Mouse (Mus musculus): ENCODE data around the gene Chn2.

The Chn2 gene

DNA sequence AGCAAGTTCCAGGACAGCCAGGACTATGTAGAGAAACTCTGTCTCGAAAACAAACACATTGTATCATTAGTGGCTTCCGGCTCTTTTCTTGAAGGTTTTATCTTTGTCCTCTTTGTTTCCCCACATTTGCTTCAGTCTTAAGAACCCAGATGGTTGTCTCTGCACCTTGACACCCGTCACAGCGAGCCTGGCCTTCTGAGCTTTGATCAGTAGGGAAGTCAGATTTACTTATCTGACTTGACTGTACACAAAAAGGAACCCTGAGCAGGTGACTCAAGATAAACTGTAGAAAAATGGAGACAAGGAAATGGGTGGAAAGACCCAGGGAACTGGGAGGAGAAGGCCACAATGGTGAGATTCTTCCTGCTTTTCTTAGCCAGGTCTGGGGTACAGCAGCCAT, 79.5 kb downstream of the Chn2 start:
- no peak for DNase-seq (ENCODE audit: low spot score)

DNA sequence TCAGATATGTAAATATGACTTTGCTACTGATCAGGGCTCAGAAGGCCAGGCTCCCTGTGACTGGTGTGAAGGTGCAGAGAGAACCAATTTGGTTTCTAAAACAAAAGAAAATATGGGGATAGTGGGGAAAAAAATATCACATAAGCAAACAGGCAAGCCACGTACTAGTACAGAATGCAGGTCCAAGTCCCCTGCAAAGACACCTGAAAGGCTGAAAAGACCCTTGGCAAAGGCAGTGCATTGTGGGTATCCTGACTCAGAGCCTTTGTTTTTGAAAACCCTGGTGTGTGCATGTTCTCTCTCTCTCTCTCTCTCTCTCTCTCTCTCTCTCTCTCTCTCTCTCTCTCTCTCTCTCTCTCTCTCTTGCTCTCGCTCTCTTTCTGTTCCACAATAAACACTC, 80.1 kb downstream of the Chn2 start:
- no peak for DNase-seq (ENCODE audit: low spot score)

DNA sequence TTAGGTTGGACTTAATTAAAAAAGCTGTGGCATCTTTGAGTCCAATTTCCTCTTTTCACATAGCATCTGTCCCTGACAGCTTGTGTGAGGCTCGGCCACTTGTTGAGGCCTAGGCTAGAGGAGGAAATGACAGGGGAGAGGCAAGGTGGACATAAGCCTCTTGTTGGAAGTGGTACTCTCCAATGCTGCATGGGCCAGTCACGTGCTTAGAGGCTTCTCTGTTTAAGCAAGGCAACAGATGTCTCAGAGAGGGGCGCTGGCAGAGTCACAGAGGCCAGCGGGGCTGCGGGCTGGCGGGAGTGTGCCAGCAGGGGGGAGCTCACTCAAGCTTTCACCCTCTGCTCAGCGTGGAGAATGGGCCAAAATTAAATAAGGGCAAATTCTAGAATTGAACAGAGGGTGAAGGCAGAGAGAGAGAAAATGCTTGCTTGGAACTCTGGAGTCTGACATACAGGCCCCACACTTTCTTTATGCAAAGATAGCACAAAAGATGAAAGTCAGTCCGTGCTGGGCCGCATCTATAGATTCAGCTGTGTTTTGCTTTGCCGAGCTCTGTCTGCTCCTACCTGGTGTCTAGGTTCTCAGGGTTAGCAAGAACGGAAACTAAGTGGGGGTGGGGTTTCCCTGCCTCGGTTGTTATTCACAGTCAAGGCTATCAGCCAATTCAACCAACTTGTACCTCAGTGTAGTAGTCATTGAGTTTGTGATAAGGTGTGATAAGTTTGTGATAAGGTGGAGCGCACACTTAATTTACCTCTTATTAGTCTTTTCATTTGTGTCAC, 80.7 kb downstream of the Chn2 start:
- DNase-seq (ENCODE audit: low spot score) = no peak

DNA sequence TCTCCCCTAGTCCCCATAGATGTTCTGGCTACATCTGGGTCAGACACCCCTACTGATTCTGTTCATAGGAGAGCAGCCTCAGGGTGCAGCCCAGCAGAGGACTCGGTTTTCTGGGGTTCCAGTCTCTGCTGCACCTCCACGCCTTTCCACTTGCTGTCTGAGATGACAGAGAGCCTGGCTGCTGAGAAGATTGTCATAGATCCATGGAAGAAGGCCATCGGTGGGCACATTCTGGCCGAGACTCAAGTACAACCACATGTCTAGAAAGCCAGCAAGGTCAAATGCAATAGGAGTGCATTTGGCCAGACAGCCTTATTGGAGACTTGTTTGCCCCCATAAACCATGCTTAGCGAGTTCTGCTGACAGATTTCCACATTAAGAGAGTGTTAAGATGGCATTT, 81.5 kb downstream of the Chn2 start:
- DNase-seq (ENCODE audit: low spot score) = no peak

DNA sequence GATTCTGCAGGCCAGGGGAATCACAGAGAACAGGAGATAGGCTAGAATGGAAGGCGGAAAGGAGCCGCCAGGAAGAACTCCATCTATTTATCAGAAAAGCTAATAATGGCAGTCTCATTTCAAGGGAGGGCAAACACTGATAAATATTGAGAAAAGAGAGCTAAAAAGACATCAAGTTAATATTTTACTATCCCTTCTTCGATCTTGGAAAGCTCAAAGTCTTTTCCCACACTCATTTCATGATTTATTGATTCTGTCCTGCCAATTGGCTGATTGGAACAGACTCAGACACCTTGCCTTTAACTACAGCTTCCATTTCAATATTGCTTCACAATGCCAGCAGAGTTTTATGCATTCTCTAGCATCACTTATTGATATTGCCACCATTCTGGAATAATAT, 85.2 kb downstream of the Chn2 start:
- no peak for DNase-seq (ENCODE audit: low spot score)

DNA sequence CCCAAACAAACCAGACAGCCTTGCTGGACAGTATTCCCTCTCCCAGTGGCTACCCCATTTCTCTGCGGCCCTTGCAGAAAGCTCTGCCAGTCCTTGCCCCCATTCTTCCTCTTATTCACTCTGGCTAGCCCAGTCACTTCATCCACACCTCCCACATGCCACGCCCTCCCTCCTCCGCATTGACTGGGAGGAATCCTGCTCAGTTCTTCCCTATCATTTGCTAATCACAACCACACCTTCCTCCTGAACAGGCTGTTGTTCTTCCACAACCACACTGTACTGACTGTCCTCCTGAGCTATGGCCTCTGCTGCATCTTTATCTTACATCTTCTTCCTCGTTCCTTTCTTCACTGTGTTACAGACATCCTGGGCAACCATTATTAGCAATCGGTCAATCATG, 86.2 kb downstream of the Chn2 start:
- DNase-seq (ENCODE audit: low spot score) = no peak

DNA sequence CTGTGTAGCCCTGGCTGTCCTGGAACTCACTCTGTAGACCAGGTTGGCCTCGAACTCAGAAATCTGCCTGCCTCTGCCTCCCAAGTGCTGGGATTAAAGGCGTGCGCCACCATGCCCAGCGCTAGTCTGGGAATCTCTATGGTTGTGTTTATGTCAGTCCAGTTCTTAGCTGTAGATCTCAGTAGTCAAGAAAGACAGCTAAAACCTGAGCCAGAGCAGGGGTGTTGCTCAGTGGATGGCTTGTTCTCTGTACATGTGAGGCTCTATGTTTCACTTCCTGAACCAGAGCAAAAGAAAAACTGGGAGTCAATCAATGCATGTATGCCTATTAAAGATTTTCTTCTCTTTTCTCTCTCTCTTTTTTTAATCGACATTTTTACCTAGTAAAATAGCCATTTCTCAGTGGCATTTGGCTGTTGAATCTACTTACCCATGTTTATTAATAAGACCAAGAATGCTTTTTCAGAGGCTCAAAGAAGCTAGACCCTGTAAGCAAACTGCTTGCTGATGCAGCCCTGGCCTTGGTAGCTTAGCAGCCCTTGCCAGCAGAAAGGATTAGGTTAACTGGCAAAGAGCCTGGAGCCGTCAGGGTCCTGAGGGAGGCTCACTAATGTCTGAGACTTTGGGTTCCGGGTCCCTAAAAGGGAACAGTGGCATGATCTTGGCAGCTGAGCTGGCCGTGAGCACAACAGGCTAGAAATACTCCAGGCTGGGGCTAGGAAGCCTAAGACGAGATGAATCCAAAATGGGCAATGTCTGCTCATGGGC, 87.1 kb downstream of the Chn2 start:
- DNase-seq (ENCODE audit: low spot score) = no peak

DNA sequence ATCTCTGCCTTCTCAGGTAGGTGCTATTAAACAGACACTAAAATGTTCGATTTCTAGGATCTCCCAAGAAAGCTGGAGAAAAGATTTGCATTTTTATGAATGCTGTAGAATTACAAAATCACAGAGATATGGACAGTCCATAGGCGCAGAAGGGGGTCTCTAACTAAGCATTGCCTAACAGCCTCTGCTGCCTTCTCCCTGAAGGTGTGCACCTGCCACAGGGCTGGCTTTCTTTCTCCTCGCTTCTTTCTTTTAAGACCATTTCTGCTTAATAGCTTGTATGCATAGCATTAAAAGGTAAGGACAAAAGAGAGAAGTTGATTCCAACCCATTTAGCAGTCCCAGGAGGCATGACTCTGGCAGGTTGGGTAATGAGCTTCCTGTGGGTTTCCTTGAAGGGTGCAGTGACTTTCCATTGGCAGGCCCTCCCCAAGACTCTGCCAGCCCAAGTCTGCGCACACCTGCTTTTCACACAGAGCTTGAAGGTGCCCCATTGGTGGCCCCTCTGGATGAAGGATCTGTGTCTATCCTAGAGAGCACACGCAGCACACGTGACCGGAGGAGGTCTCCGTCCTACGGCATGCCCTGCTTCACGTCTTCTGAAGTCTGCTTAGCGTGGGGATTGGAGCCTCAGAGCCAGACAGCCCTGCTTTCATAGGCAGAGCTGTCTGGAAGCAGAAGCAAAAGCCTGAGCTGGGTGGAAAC, 87.8 kb downstream of the Chn2 start:
- DNase-seq (ENCODE audit: low spot score) = no peak

DNA sequence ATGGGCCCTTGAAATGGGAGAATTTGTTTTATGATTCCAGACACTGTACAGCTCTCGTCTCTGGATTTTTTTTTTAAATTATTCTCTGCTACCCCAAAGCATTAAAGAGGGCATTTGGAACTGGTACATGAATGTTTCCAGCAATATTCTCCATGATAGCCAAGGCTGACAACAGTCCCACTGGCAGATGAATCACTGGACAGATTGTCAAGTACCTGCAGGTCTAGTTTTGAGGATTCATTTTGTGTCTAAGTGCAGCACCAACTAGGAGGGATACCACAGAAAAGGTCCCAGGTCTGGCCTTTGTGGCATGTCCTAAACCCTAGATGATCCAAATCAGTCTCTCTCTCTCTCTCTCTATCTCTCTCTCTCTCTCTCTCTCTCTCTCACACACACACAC, 89.3 kb downstream of the Chn2 start:
- no peak for DNase-seq (ENCODE audit: low spot score)

DNA sequence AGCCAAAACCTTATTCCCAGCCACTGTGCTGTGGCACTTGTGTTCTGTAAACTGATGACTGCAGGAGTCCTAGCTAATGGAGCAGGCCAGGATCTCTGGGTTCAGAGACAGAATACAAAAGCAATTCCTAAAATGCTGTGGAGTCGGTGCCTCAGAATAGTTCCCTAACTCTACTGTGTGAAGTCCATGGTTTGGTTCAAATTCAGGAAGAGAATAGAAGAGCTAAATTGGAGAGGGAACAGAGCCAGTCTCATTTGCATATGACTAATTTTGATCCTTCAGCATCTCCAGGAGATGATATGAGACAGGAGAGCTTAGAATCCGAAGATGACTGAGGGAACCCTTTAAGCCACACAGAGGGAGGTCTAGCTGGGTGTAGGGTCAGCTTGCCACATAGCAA, 90.2 kb downstream of the Chn2 start:
- DNase-seq (ENCODE audit: low spot score) = no peak

DNA sequence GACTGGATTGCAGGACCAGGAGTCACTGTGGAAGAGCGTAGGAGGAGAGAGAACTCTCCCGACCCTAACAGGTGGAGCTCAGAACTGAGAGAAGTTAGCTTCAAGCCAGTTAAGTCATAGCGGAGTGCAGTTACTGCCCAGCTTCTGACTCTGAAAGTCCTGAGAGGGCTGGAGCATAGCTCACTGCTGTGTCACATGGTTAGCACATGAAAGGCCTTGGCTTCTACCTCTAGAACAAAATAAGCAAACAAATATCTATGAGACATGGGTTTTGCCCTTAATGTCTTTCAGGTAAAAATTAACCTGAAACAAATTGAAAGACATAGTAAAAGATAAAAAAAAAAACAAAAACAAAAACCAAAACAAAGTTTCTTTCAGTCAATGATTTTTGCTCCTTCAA, 91.5 kb downstream of the Chn2 start:
- DNase-seq (ENCODE audit: low spot score) = no peak

DNA sequence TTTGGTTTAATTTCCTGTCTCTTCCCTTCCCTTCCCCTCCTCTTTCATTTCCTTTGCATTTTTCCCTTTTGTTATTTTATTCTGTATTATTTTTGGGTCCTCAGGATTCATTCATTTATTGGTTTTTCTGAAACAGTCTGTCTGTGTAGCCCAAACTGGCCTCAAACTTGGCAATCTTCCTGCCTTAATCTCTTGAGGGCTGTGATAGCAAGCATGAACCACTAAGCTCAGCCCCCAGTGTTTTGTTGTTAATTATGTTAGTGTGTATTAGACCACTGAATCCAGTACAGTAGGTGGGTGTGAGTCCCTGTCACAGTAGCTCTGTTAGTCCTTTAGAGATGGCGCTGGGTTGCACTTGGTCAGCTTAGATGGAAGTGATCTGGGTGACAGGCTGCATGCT, 93.2 kb downstream of the Chn2 start:
- no peak for DNase-seq (ENCODE audit: low spot score)

DNA sequence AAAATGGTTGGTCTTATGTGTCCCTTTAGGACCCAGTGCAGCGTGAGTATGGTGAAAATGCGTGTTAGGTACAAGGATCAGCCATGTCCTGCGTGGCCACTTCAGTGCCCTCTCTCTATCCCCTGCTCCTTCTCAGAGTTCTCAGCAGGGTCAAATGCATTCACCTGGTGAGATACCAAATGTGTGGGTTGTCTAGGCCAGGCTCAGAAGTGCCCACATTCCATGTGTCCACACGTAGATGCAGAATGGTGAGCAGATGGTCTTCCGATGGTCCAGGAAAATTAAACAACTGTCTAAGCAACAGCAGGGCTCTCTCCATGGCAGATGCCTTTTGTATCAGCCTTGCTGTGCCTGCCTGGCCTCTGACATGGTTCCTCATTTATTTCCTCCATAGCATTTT, 93.9 kb downstream of the Chn2 start:
- DNase-seq (ENCODE audit: low spot score) = no peak

DNA sequence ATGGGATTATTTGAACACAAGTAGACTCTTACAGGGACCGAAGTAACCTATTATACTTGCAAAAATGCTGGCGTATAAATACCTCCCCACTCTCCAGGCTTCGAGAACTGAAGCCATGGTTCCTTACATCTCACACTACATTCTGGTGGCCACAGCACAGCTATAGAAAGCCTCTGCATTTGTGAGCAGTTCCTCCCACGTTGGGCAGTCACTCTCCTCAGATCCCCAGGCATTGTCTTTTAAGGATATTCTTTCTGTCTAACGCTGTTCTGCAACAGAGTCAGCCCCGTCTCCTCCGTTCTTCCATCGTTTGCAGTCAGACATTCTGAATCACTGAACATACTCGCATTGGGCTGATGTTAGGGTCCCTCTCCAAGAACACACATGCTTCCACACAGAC, 98.8 kb downstream of the Chn2 start:
- DNase-seq (ENCODE audit: low spot score) = no peak

DNA sequence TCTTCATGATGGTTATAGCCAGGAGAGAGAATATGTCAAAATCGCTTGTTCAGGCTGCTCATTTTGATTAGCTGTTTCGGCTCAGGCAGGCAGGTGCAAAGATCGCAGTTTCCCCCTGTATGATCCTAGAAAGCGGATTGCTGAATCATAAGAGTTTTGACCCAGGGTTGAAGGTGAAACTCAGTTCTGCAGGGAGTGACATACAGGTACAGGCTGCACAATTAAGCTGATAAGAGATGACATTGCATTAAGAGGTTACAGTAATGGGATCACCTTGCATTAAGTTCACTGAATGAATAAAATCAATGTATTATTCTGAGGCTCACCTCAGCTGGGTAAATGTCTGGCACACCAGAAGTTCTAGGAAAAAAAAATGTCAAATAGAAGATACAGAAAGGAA, 101.1 kb downstream of the Chn2 start:
- no peak for DNase-seq (ENCODE audit: low spot score)

DNA sequence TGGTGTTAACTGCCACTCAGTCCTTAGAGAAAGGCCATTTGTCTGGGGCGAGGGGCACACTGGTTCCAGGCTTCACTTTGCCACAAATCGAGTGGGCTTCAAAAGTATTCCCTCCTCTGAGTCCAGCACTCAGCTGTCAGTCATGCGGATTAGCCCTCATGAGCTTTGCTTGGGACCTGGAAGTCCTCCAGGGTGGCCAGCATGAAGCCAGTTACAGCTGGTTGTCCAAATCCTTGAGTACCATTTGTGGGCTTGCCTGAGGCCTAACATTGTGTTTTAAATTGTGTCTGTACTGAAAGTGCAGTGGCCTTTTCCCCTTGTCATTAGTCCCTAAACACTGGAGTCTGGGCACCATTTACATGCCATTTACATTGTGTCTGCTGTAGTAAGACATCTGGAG, 101.8 kb downstream of the Chn2 start:
- DNase-seq (ENCODE audit: low spot score) = no peak

DNA sequence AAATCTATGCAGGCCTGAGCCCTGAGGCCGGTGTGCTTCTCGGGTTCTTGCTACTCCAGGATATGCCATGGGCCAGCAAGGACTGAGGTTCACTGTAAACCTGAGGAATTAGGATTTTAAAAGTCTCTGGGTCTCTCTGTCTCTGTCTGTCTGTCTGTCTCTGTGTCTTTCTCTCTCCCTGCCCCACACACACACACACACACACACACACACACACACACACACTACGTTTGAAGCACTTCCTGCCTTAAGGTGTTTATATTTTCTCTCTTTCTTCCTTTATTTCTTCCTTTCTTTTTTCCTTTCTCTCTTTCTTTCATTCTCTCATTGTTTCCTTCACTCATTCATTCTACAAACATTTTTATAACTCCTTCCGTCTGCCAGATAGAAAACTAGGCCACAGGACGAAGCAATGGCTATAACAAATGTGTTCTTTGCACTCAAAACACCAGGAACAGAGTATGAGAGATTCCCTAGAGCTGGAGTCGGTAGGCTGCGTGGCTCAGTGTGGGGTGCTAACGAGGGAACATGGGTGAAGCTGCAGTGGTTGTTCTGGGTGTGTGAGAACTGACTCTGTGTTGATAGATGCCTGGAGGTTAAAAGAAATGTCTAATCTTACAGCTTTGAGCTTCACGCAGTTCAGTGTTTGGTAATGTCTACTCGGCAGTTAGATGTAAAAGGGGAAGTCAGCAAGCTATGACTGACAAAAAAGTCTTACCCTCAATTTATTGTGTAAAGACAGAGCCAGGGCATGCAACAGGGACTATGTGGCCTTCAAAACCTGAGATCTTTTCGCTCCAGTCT, 103.7 kb downstream of the Chn2 start:
- no peak for DNase-seq (ENCODE audit: low spot score)

DNA sequence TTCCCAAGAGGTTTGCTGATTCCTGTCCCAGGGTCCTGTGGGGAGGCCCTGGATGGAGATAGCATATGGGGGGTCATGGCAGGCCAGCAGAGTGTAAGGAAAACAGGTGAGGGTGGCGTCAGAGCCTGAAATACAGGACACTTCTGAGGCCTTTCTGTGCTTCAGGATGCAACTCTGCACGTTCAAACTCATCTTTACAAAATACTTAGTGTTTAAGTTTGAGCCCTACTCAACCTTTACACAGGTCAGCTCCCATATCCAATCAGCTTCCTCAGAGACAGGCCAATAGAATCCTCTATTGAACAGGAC, 104.3 kb downstream of the Chn2 start:
- no peak for DNase-seq (ENCODE audit: low spot score)

DNA sequence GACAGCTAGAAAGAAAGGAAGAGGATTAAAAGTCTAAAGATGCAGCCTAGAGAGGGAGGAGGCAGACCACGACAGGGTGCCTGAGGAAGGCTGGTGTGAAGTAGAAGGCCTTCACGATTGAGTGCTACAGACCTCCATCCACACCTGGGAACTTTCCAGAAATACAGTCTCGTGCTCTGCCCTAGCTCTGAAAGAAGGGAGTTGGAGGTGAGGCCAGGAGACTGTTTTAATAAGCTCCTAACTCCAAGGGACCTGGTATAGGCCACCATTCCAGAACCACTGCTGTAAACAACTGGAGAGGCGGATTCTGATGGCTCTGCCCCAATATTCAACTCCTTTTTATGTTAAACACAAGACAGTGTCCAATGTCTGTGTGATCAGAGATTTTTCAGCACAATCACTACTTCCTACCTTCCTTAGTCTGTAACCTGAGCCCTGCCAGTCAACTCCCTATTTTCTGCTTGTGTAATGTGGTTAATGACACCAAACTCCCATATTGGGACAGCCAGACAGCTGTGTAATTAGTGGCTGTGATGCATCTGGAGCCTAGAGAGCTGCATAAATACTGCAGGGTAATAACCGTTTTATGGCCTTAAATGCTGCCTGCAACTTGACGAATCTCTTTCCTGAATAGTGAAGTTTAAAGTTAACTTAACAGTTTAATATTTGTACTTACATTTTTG, 109.6 kb downstream of the Chn2 start:
- no peak for DNase-seq (ENCODE audit: low spot score)

DNA sequence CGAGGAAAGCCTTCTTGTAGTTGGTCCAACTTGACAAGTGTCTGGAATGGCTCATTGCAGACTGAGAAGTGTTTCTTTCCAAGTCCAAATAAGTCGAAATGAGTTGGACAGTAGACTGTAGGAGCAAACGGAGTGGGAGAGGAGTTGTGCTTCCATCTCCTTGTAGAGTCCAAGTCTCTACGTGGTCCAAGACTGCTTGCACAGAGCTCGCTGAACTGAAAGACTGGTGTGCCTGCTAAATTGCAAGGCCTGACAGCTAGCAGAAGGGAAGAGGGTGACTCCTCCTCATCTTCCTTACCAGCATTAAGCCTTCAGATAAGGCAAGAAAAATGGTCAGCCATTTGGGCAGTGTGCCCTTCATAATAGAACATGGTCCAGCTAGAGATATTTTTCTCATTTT, 111.5 kb downstream of the Chn2 start:
- DNase-seq (ENCODE audit: low spot score) = peak; percentile 10

DNA sequence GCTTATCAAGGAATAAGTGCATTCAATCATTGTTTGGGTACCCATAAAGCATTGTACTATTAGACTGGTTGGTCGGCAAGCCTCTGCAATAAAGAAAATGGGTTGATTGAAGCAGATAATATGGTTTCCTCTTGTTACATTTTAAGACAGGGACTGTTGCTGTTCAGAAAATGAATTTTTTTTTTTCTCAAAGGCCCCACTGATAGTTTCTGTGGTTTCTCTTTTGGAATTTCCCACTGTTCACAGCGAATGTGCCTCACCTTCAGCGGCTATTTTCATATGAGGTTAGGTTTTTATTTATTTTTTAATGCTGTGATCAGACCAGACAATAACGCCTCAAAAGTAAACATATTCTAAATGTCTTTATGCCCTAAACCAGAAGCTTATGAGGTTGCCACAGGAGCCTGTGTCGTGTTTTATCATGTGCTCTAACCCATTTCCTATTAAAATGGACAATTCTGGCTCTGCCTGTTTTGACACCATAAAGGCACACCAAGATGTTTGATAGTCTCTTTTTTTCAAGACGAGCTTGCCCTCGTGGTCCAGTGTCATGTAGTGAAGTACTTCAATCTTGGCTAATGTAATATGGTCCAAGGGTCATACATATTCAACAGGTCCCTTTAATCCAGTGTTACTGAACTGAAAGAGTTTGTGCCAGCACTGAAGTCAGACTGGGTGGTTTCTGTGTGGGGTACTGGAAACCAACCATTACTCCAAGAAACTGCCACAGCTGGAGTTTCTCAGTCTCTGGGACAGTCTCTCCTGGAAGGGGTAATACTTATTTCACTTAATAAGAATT, 112.3 kb downstream of the Chn2 start:
- no peak for DNase-seq (ENCODE audit: low spot score)

Measured in ovary, postnatal 14 days (tissue).